ENCODE assay signal across 16 mouse cellular contexts in genomic region chr4:104876323-104876722, GRCm38 (mm10). TPM values are rescaled to one million over a fixed set of nuclear protein-coding genes. Genes with fewer than 3 reads are reported as not detected.
"Had no signal": no experiment of that assay in that cellular context is flagged by ENCODE, and none has a peak within 500 bp of the region (broad histone marks: within the 10 kb centered on the region; RNA-seq: fewer than 3 reads in every experiment).

TSS of gene C8a (minus strand) at chr4:104876398.

- H3K9me3 ChIP-seq: limb, embryonic 12.5 days; neural tube, embryonic 12.5 days had no signal

- H3K4me1 ChIP-seq: limb, embryonic 12.5 days; neural tube, embryonic 12.5 days had no signal

- H3K4me3 ChIP-seq: limb, embryonic 12.5 days; myocyte; neural tube, embryonic 12.5 days had no signal

- H3K36me3 ChIP-seq: limb, embryonic 12.5 days; neural tube, embryonic 12.5 days had no signal

- H3K9ac ChIP-seq: limb, embryonic 12.5 days; neural tube, embryonic 12.5 days had no signal

- H3K4me2 ChIP-seq: limb, embryonic 12.5 days; neural tube, embryonic 12.5 days had no signal

- ATAC-seq: intestine, embryonic 16.5 days had no signal

- H3K27ac ChIP-seq: limb, embryonic 12.5 days; neural tube, embryonic 12.5 days; stomach, postnatal 0 days had no signal

- DNase-seq: kidney, postnatal 25 days; layer of hippocampus, adult 9-11 months; layer of hippocampus, postnatal 36 days; lung, adult 18-20 months; lung, postnatal 36 days; thymus, postnatal 4 days had no signal

- H3K27me3 ChIP-seq: limb, embryonic 12.5 days; neural tube, embryonic 12.5 days had no signal

RNA-seq across cellular contexts. Expression of gene C8a, which starts in this region (rescaled TPM):
- total RNA-seq: layer of hippocampus, adult 18-20 months; layer of hippocampus, postnatal 36 days; left cerebral cortex, postnatal 36 days; megakaryocyte progenitor cell, adult 5-6 weeks; neutrophil, adult 5-6 weeks had no signal
- polyA plus RNA-seq: limb, embryonic 12.5 days; midbrain, embryonic 14.5 days; myocyte; neural tube, embryonic 12.5 days; stomach, postnatal 0 days had no signal
